Mouse (Mus musculus) megakaryocyte, embryonic 14.5 days (primary cell): ENCODE data around the gene Chchd1.

ENCODE experiments used
- FLI1 ChIP-seq: IDR thresholded peaks from 2 replicates; pipeline ENCODE4 v1.6.1; 2012; ENCODE audit warnings: low read length, inconsistent platforms, mixed read lengths
- GATA1 ChIP-seq: IDR thresholded peaks from 3 replicates; pipeline ENCODE4 v1.6.1; 2012; ENCODE audit warnings: mixed read lengths, low read length, inconsistent platforms, borderline replicate concordance

DNA sequence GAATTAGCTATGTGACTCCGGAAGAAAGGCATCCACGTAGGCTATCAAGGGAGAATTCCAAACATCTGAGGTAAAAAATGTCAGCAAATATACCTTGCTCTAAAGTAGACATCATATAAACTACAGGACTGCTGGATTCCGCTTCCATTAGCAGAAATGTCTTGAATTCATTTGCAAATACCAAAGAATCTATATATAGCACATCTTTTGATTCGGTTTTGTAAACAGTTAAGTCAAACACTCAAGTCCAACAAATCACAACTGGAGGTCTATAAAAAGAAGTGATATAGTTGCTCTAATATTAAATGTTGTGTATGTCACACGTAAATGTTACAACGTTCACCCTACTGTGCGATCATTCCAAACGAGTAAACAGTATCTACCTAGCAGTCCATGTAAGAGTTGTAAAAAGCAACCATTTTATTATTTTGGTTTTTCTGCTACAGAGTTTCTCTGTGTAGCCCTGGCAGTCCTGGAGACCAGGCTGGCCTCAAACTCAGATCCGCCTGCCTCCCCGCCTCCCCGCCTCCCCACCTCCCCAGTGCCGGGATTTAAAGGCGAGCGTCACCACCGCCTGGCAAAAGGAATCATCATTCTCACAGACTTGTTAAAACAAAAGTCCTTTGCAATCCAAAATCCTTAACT, 588 bp upstream of the Chchd1 start:
- TF ChIP-seq GATA1 (no peak), FLI1 (no peak)
